Mouse (Mus musculus) limb, embryonic 15.5 days (tissue): ENCODE measurements around the gene Ino80b. TPM values are rescaled to one million over a fixed set of nuclear protein-coding genes. Genes with fewer than 3 reads are reported as not detected.

Experiments
- microRNA counts: library from miRNA; unstranded; fragments of <30 nt; microRNA quantifications from one replicate; lab custom pipeline; 2016
- microRNA-seq: library from miRNA; unstranded; fragments of <30 nt; microRNA quantifications from one replicate; pipeline ENCODE4, GENCODE M21; 2016
- polyA plus RNA-seq: library from polyadenylated mRNA; unstranded; fragments of >200 nt; fragmentation: Nextera tagmentation; extraction: Ambion mirVana; gene quantifications from 2 replicates; pipeline ENCODE4 v1.2.1, GENCODE M21; 2015

Ino80b gene
- polyA plus RNA-seq, 1 experiment from 2014 or later: 9.9 TPM

MicroRNAs within 50 kb of the gene (microRNA counts, 519-probe panel; counts per million panel counts)
- 1,146 counts per million, percentile 6 among the panel's probes with 10 or more counts for microRNA mmu-miR-3470a+mmu-miR-3470b (lab: Ali Mortazavi, UCI)

Small RNA genes lying within 50 kb of the gene (microRNA-seq; reads per million reads assigned to microRNA genes)
- not detected for gene Mir3470a

Other genes starting within 250 kb of the Ino80b start
- gene Sema4f, start 185.7 kb downstream of the Ino80b start, polyA plus RNA-seq: 1.5 and 2.1 TPM in 2 replicates
- gene M1ap, start 178.5 kb downstream of the Ino80b start, polyA plus RNA-seq: 0.70 and 0.86 TPM in 2 replicates
- gene Dok1, start 92.0 kb downstream of the Ino80b start, polyA plus RNA-seq: 13.1 and 15.7 TPM in 2 replicates
- 31.2 and 34.9 TPM in 2 replicates for gene Loxl3, start 91.3 kb downstream of the Ino80b start, polyA plus RNA-seq
- gene Aup1, start 70.9 kb downstream of the Ino80b start, polyA plus RNA-seq: 181 and 186 TPM in 2 replicates
- 64.6 and 70.6 TPM in 2 replicates for gene Htra2, start 70.2 kb downstream of the Ino80b start, polyA plus RNA-seq
- 0.57 and 1.3 TPM in 2 replicates for gene Dqx1, start 67.6 kb downstream of the Ino80b start, polyA plus RNA-seq
- not detected in 2 replicates for gene Tlx2, start 55.1 kb downstream of the Ino80b start, polyA plus RNA-seq
- gene Pcgf1, start 47.6 kb downstream of the Ino80b start, polyA plus RNA-seq: 29.2 and 31.9 TPM in 2 replicates
- gene Lbx2, start 39.1 kb downstream of the Ino80b start, polyA plus RNA-seq: 0.41 and 0.50 TPM in 2 replicates
- 2.0 and 2.5 TPM in 2 replicates for gene Ccdc142, start 23.8 kb downstream of the Ino80b start, polyA plus RNA-seq
- gene Gm42688, start 23.8 kb downstream of the Ino80b start, polyA plus RNA-seq: 2.5 and 3.5 TPM in 2 replicates
- gene Mrpl53, start 16.4 kb downstream of the Ino80b start, polyA plus RNA-seq: 119 and 123 TPM in 2 replicates
- 41.8 and 53.8 TPM in 2 replicates for gene Mogs, start 9.9 kb downstream of the Ino80b start, polyA plus RNA-seq
- gene Wbp1, start 3.9 kb downstream of the Ino80b start, polyA plus RNA-seq: 89.8 and 91.4 TPM in 2 replicates
- 76.7 and 79.5 TPM in 2 replicates for gene Rtkn, start 10.0 kb upstream of the Ino80b start, polyA plus RNA-seq
- 4.8 and 5.4 TPM in 2 replicates for gene Wdr54, start 31.0 kb upstream of the Ino80b start, polyA plus RNA-seq
- 3.1 and 3.4 TPM in 2 replicates for gene 1700003E16Rik, start 31.0 kb upstream of the Ino80b start, polyA plus RNA-seq
- gene Dctn1, start 40.5 kb upstream of the Ino80b start, polyA plus RNA-seq: 90.3 and 91.9 TPM in 2 replicates
- gene Slc4a5, start 94.4 kb upstream of the Ino80b start, polyA plus RNA-seq: 0.06 and 0.07 TPM in 2 replicates
- gene Mthfd2, start 200.5 kb upstream of the Ino80b start, polyA plus RNA-seq: 31.1 and 34.0 TPM in 2 replicates
- gene Mob1a, start 200.6 kb upstream of the Ino80b start, polyA plus RNA-seq: 67.8 and 68.7 TPM in 2 replicates
- gene Bola3, start 223.7 kb upstream of the Ino80b start, polyA plus RNA-seq: 102 and 104 TPM in 2 replicates